Mouse (Mus musculus): Measurements from ENCODE around the gene Sprtn. TPM values are rescaled to one million over a fixed set of nuclear protein-coding genes. Genes with fewer than 3 reads are reported as not detected.

Sprtn gene
- total RNA-seq (2022) = 10 to 100 TPM; 13.9 to 15.9 (median 15.6) TPM

GRCm38 (mm10) chr8:124897386-124898250, at the start of gene Sprtn, which contains the start of gene Exoc8:
Gene Sprtn, plus strand, starts transcription at chr8:124897886.
Gene Exoc8, minus strand, starts transcription at chr8:124897705.
- DNase-seq (ENCODE audit: low spot score in 2 of 2) = peak; percentile 94 to 96

GRCm38 (mm10) chr8:124853511-124853910, 44.2 kb upstream of the Sprtn start:
- DNase-seq (ENCODE audit: low spot score in 2 of 2) = no peak

- DNase-seq (ENCODE audit: low spot score in 2 of 2) = no peak
These were observed 38.2 kb upstream of the Sprtn start for GRCm38 (mm10) chr8:124859466-124859865.

GRCm38 (mm10) chr8:124860188-124860587, 37.5 kb upstream of the Sprtn start:
- no peak for DNase-seq (ENCODE audit: low spot score in 2 of 2)

- peak; percentile 85 to 93 for DNase-seq (ENCODE audit: low spot score in 2 of 2)
These were observed 35.1 kb upstream of the Sprtn start, which contains the start of the genes Gnpat and 2810004N23Rik for GRCm38 (mm10) chr8:124862321-124863162. Gene Gnpat, plus strand, starts transcription at chr8:124863033. Gene 2810004N23Rik, minus strand, starts transcription at chr8:124863120.

GRCm38 (mm10) chr8:124863163-124863677, 34.5 kb upstream of the Sprtn start:
- DNase-seq (ENCODE audit: low spot score in 2 of 2) = no peak

- DNase-seq (ENCODE audit: low spot score in 2 of 2) = no peak
These were observed 34.0 kb upstream of the Sprtn start for GRCm38 (mm10) chr8:124863729-124864128.

GRCm38 (mm10) chr8:124866669-124867068, 31.0 kb upstream of the Sprtn start:
- no peak for DNase-seq (ENCODE audit: low spot score in 2 of 2)

- DNase-seq (ENCODE audit: low spot score in 2 of 2) = no peak
These were observed 30.6 kb upstream of the Sprtn start for GRCm38 (mm10) chr8:124867126-124867525.

- DNase-seq (ENCODE audit: low spot score in 2 of 2) = no peak
These were observed 28.0 kb upstream of the Sprtn start for GRCm38 (mm10) chr8:124869708-124870107.

GRCm38 (mm10) chr8:124871474-124871873, 26.2 kb upstream of the Sprtn start:
- no peak for DNase-seq (ENCODE audit: low spot score in 2 of 2)

GRCm38 (mm10) chr8:124872081-124872480, 25.6 kb upstream of the Sprtn start:
- DNase-seq (ENCODE audit: low spot score in 2 of 2) = no peak

GRCm38 (mm10) chr8:124872690-124873089, 25.0 kb upstream of the Sprtn start:
- DNase-seq (ENCODE audit: low spot score in 2 of 2) = no peak

- no peak for DNase-seq (ENCODE audit: low spot score in 2 of 2)
These were observed 19.5 kb upstream of the Sprtn start for GRCm38 (mm10) chr8:124878141-124878540.

GRCm38 (mm10) chr8:124878946-124879526, 18.6 kb upstream of the Sprtn start:
- no peak for DNase-seq (ENCODE audit: low spot score in 2 of 2)

GRCm38 (mm10) chr8:124888385-124888784, 9.3 kb upstream of the Sprtn start:
- no peak for DNase-seq (ENCODE audit: low spot score in 2 of 2)

GRCm38 (mm10) chr8:124892596-124892995, 5.1 kb upstream of the Sprtn start:
- no peak for DNase-seq (ENCODE audit: low spot score in 2 of 2)

- DNase-seq (ENCODE audit: low spot score in 2 of 2) = no peak
These were observed 1.6 kb upstream of the Sprtn start for GRCm38 (mm10) chr8:124896010-124896631.

- DNase-seq (ENCODE audit: low spot score in 2 of 2) = peak; percentile 55 to 63
These were observed 877 bp upstream of the Sprtn start for GRCm38 (mm10) chr8:124896632-124897385.

- no peak for DNase-seq (ENCODE audit: low spot score in 2 of 2)
These were observed 692 bp downstream of the Sprtn start for GRCm38 (mm10) chr8:124898251-124898905.
